Mouse (Mus musculus): ENCODE data around the gene Lcn12. TPM values are rescaled to one million over a fixed set of nuclear protein-coding genes. Genes with fewer than 3 reads are reported as not detected.

The Lcn12 gene
- polyA plus RNA-seq, 1 experiment from 2014 or later: not detected

DNA sequence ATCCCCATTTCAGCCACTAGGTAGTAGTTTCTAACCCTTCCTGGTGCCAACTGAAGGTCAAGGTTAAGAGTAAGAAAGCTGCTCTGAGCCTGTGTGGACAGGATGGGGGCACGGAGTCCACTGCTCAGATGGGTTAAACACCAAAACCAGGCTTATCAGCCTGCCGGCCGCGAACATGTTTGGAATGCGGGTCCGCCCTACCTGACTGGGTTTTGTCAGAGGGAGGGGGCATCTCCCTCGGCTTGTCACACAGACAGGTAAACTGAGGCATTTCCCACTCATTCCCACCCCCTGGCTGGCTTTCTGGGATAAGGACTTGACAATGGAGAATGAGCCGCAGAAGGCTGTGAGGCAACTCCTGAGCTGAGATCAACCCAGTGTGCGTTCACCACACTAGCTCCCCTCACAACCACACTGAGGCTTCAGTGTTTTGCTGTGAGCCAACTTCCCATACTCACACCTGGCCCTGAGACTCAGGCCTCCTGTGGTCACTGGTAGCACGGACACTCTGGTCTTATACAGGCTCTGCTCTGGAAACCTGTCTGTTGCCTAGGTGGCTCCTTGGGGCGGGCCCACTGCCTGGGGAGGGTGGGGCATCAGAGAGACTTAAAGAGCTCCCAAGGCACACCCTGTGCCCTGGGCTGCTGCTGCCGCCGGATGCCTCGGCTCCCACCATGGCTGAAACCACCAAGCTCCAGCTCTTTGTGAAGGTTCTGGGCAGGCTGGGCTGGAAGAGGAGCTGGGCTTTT, 37.3 kb downstream of the Lcn12 start, which contains the start of gene Clic3:
Gene Clic3, plus strand, starts transcription at position 634 of the 749 bp plus-strand sequence.
- H3K27me3 ChIP-seq: no peaks in the 10 kb centered on the region
- no peak within 1 kb of the TSS for H3K27ac ChIP-seq
- no peaks in the 10 kb centered on the region for H3K36me3 ChIP-seq
- H3K4me3 ChIP-seq: no peak within 1 kb of the TSS
- 46% methylated on average over 14 of the region's 14 CpGs for WGBS
- no peak within 1 kb of the TSS for H3K9ac ChIP-seq
- no peaks in the 10 kb centered on the region for H3K9me3 ChIP-seq (replicated peaks)
- H3K4me1 ChIP-seq (replicated peaks): peaks cover 34% of the 10 kb centered on the region
- H3K4me2 ChIP-seq: no peak within 1 kb of the TSS
- ATAC-seq (replicated peaks; ENCODE audit: insufficient number of reproducible peaks, insufficient read depth, low FRiP score, low read depth): no peak

DNA sequence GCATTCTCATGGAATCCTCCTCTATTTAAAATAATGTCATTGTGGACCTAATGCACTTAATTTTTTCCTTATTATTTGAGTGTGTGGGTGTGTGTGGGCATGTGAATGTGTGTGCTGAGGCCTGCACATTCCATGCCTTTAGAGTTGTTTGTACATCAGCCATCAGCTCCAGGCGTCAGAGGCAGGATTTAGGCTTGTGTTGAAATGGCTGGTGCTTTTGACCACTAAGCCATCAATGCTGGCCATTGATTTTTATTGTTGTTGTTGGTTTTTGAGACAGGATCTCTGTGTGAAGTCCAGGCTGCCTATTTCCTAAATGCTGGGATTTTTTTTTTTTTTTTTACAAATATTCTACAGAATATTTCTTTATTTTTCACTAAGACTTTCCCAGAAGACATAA, 40.8 kb downstream of the Lcn12 start:
- Histone ChIP-seq H3K36me3 (no peaks in the 10 kb centered on the region), H3K4me2 (no peak overlapping the region), H3K4me3 (no peak overlapping the region), H3K27me3 (no peaks in the 10 kb centered on the region), H3K4me1 (replicated peaks) (peaks cover 11% of the 10 kb centered on the region), H3K27ac (no peak overlapping the region), H3K9me3 (replicated peaks) (no peaks in the 10 kb centered on the region), H3K9ac (no peak overlapping the region)
- WGBS: 46% methylated on average over 1 of the region's 1 CpGs
- ATAC-seq (replicated peaks; ENCODE audit: insufficient number of reproducible peaks, insufficient read depth, low FRiP score, low read depth): no peak

DNA sequence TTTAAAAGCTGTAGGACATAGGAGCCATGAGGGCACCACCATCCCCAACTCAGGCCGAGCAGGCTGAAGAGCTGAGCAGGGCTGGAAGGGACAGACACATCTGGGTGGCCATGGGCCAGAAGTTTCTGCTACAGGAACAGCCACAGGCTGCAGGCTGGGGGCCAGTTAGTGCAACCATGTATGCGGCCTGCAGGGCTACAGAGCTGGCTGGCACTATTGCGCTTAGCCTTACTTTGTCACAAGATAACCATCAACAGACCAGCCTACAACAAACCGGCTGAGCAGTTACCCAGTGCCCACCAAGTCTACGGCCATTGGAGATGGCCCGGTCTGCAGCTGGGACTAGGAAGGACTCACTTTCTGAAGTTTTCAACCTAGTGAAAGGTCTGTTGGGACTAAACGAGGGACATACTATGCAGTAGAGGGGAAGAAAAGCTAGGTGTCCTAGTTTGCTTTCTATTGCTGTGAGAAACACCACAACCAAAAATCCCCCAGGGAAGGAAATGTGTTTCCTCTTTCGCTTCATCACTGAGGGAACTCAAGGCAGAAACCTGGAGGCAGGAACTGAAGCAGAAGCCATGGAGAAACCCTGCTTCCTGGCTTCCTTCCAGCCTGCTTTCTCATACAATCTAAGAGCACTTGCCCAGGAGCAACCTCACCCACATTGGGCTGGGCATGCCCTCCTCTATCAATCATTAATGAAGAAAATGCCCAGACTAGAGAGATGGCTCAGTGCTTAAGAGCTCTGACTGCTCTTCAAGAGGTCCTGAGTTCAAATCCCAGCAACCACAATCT, 42.7 kb downstream of the Lcn12 start:
- Histone ChIP-seq H3K27me3 (no peaks in the 10 kb centered on the region), H3K27ac (no peak overlapping the region), H3K36me3 (peaks cover 6% of the 10 kb centered on the region; the same call in 1 of the 2 replicates), H3K9ac (no peak overlapping the region), H3K9me3 (replicated peaks) (no peaks in the 10 kb centered on the region), H3K4me2 (no peak overlapping the region), H3K4me3 (no peak overlapping the region), H3K4me1 (replicated peaks) (peaks cover 4% of the 10 kb centered on the region)
- no peak for ATAC-seq (replicated peaks; ENCODE audit: insufficient number of reproducible peaks, insufficient read depth, low FRiP score, low read depth)
- 75% methylated on average over 8 of the region's 8 CpGs for WGBS

DNA sequence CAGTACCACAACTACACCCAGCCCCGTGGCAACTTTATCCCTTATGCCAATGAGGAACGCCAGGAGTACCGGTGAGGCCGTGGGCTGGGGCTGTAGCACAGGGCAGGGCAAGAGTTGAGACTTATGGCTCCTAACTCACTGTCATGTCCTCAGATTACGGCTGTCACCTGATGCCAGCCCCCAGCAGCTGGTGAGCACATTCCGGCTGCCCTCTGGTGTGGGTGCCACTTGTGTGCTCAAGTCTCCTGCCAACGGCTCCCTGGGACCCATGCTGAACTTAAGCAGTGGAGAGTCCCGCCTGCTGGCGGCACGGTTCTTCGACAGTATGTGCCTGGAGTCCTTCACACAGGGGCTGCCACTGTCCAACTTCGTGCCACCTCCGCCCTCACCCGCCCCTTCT, 51.0 kb downstream of the Lcn12 start:
- no peaks in the 10 kb centered on the region for H3K9me3 ChIP-seq (replicated peaks)
- H3K27me3 ChIP-seq: no peaks in the 10 kb centered on the region
- 83% methylated on average over 14 of the region's 14 CpGs for WGBS

DNA sequence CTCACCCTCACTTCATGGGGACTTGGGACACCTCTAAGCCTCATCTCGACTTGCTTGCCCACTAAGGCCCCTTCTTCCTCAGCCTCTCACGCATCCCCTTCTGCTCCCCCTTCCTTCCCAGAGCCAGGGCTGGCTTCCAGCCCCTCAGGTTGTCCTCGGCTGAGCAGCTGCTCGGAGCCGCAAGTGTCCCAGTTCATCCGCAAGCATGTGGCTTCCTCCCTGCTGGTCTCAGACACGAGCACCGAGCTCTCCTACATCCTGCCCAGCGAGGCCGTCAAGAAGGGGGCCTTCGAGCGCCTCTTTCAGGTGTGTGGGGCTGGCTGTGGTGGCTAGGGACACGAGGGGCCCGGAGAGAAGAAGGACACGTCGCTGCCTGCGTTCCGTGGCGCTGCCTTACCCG, 52.6 kb downstream of the Lcn12 start:
- H3K9me3 ChIP-seq (replicated peaks): no peaks in the 10 kb centered on the region
- H3K4me1 ChIP-seq (replicated peaks): no peaks in the 10 kb centered on the region
- no peak overlapping the region for H3K4me3 ChIP-seq
- no peak overlapping the region for H3K27ac ChIP-seq
- ATAC-seq (replicated peaks; ENCODE audit: insufficient number of reproducible peaks, insufficient read depth, low FRiP score, low read depth): no peak
- no peaks in the 10 kb centered on the region for H3K27me3 ChIP-seq
- H3K9ac ChIP-seq: no peak overlapping the region
- H3K36me3 ChIP-seq: no peaks in the 10 kb centered on the region; the same call in 1 of the 2 replicates
- WGBS: 79% methylated on average over 20 of the region's 20 CpGs
- H3K4me2 ChIP-seq: no peak overlapping the region

More for the DNA sequence above, 51.0 kb downstream of the Lcn12 start:
- H3K27ac ChIP-seq: no peak overlapping the region
- no peak overlapping the region for H3K4me3 ChIP-seq
- no peak overlapping the region for H3K4me2 ChIP-seq
- no peak overlapping the region for H3K9ac ChIP-seq
- peaks cover 6% of the 10 kb centered on the region; the same call in 1 of the 2 replicates for H3K36me3 ChIP-seq
- no peak for ATAC-seq (replicated peaks; ENCODE audit: insufficient number of reproducible peaks, insufficient read depth, low FRiP score, low read depth)
- H3K4me1 ChIP-seq (replicated peaks): no peaks in the 10 kb centered on the region

Small RNAs within 50 kb of the gene (microRNA-seq; reads per million reads assigned to microRNA genes)
- gene Mir3087: not detected

Other genes starting within 250 kb of the Lcn12 start
- 2.3 and 3.3 TPM in 2 replicates for gene AL732309.1, start 247.0 kb downstream of the Lcn12 start, polyA plus RNA-seq (2015; fragmentation: Nextera tagmentation; extraction: Ambion mirVana)
- gene Tmem203, start 238.5 kb downstream of the Lcn12 start, polyA plus RNA-seq (2015; fragmentation: Nextera tagmentation; extraction: Ambion mirVana): 17.6 and 18.2 TPM in 2 replicates
- gene Tprn, start 231.3 kb downstream of the Lcn12 start, polyA plus RNA-seq (2015; fragmentation: Nextera tagmentation; extraction: Ambion mirVana): 3.6 and 5.2 TPM in 2 replicates
- 137 and 152 TPM in 2 replicates for gene Ssna1, start 221.5 kb downstream of the Lcn12 start, polyA plus RNA-seq (2015; fragmentation: Nextera tagmentation; extraction: Ambion mirVana)
- gene Anapc2, start 221.4 kb downstream of the Lcn12 start, polyA plus RNA-seq (2015; fragmentation: Nextera tagmentation; extraction: Ambion mirVana): 67.5 and 92.0 TPM in 2 replicates
- not detected in 2 replicates for gene Tmem210, start 205.8 kb downstream of the Lcn12 start, polyA plus RNA-seq (2015; fragmentation: Nextera tagmentation; extraction: Ambion mirVana)
- 0.28 and 0.89 TPM in 2 replicates for gene Lrrc26, start 204.0 kb downstream of the Lcn12 start, polyA plus RNA-seq (2015; fragmentation: Nextera tagmentation; extraction: Ambion mirVana)
- 0.25 and 0.28 TPM in 2 replicates for gene Grin1, start 174.7 kb downstream of the Lcn12 start, polyA plus RNA-seq (2015; fragmentation: Nextera tagmentation; extraction: Ambion mirVana)
- 30.2 and 31.1 TPM in 2 replicates for gene Man1b1, start 161.6 kb downstream of the Lcn12 start, polyA plus RNA-seq (2015; fragmentation: Nextera tagmentation; extraction: Ambion mirVana)
- 9.5 and 12.5 TPM in 2 replicates for gene Dpp7, start 137.6 kb downstream of the Lcn12 start, polyA plus RNA-seq (2015; fragmentation: Nextera tagmentation; extraction: Ambion mirVana)
- 13.9 and 16.0 TPM in 2 replicates for gene Uap1l1, start 128.2 kb downstream of the Lcn12 start, polyA plus RNA-seq (2015; fragmentation: Nextera tagmentation; extraction: Ambion mirVana)
- gene Sapcd2, start 121.6 kb downstream of the Lcn12 start, polyA plus RNA-seq (2015; fragmentation: Nextera tagmentation; extraction: Ambion mirVana): 15.4 and 25.5 TPM in 2 replicates
- gene Entpd2, start 98.0 kb downstream of the Lcn12 start, polyA plus RNA-seq (2015; fragmentation: Nextera tagmentation; extraction: Ambion mirVana): 1.8 and 4.6 TPM in 2 replicates
- 28.8 and 41.6 TPM in 2 replicates for gene Npdc1, start 94.6 kb downstream of the Lcn12 start, polyA plus RNA-seq (2015; fragmentation: Nextera tagmentation; extraction: Ambion mirVana)
- gene Fut7, start 70.6 kb downstream of the Lcn12 start, polyA plus RNA-seq (2015; fragmentation: Nextera tagmentation; extraction: Ambion mirVana): 0.08 and 0.15 TPM in 2 replicates
- gene Abca2, start 65.2 kb downstream of the Lcn12 start, polyA plus RNA-seq (2015; fragmentation: Nextera tagmentation; extraction: Ambion mirVana): 3.5 and 5.6 TPM in 2 replicates
- gene Clic3, start 37.1 kb downstream of the Lcn12 start, polyA plus RNA-seq (2015; fragmentation: Nextera tagmentation; extraction: Ambion mirVana): 6.1 and 9.6 TPM in 2 replicates
- gene Paxx, start 32.8 kb downstream of the Lcn12 start, polyA plus RNA-seq (2015; fragmentation: Nextera tagmentation; extraction: Ambion mirVana): 31.1 and 38.0 TPM in 2 replicates
- gene Ptgds, start 23.9 kb downstream of the Lcn12 start, polyA plus RNA-seq (2015; fragmentation: Nextera tagmentation; extraction: Ambion mirVana): 107 and 134 TPM in 2 replicates
- 72.6 and 94.1 TPM in 2 replicates for gene Fbxw5, start 6.8 kb upstream of the Lcn12 start, polyA plus RNA-seq (2015; fragmentation: Nextera tagmentation; extraction: Ambion mirVana)
- 3.5 and 5.0 TPM in 2 replicates for gene C8g, start 7.8 kb upstream of the Lcn12 start, polyA plus RNA-seq (2015; fragmentation: Nextera tagmentation; extraction: Ambion mirVana)
- 18.4 and 25.2 TPM in 2 replicates for gene Traf2, start 53.0 kb upstream of the Lcn12 start, polyA plus RNA-seq (2015; fragmentation: Nextera tagmentation; extraction: Ambion mirVana)
- 276 and 289 TPM in 2 replicates for gene Edf1, start 63.9 kb upstream of the Lcn12 start, polyA plus RNA-seq (2015; fragmentation: Nextera tagmentation; extraction: Ambion mirVana)
- 3.4 and 9.8 TPM in 2 replicates for gene Mamdc4, start 80.9 kb upstream of the Lcn12 start, polyA plus RNA-seq (2015; fragmentation: Nextera tagmentation; extraction: Ambion mirVana)
- 171 and 175 TPM in 2 replicates for gene Phpt1, start 81.3 kb upstream of the Lcn12 start, polyA plus RNA-seq (2015; fragmentation: Nextera tagmentation; extraction: Ambion mirVana)
- gene Ajm1, start 87.8 kb upstream of the Lcn12 start, polyA plus RNA-seq (2015; fragmentation: Nextera tagmentation; extraction: Ambion mirVana): 0.22 and 0.30 TPM in 2 replicates
- 41.0 and 50.2 TPM in 2 replicates for gene Rabl6, start 114.6 kb upstream of the Lcn12 start, polyA plus RNA-seq (2015; fragmentation: Nextera tagmentation; extraction: Ambion mirVana)
- 0.09 and 0.13 TPM in 2 replicates for gene Ccdc183, start 123.8 kb upstream of the Lcn12 start, polyA plus RNA-seq (2015; fragmentation: Nextera tagmentation; extraction: Ambion mirVana)
- 19.0 and 21.9 TPM in 2 replicates for gene Tmem141, start 128.1 kb upstream of the Lcn12 start, polyA plus RNA-seq (2015; fragmentation: Nextera tagmentation; extraction: Ambion mirVana)
- gene Fcna, start 134.1 kb upstream of the Lcn12 start, polyA plus RNA-seq (2015; fragmentation: Nextera tagmentation; extraction: Ambion mirVana): 3.3 and 4.8 TPM in 2 replicates
- not detected in 2 replicates for gene Lcn8, start 159.2 kb upstream of the Lcn12 start, polyA plus RNA-seq (2015; fragmentation: Nextera tagmentation; extraction: Ambion mirVana)
- not detected in 2 replicates for gene Lcn5, start 164.0 kb upstream of the Lcn12 start, polyA plus RNA-seq (2015; fragmentation: Nextera tagmentation; extraction: Ambion mirVana)
- gene Lcn6, start 182.9 kb upstream of the Lcn12 start, polyA plus RNA-seq (2015; fragmentation: Nextera tagmentation; extraction: Ambion mirVana): not detected in 2 replicates
- gene Lcn10, start 188.8 kb upstream of the Lcn12 start, polyA plus RNA-seq (2015; fragmentation: Nextera tagmentation; extraction: Ambion mirVana): not detected in 2 replicates
- gene Obp2a, start 206.1 kb upstream of the Lcn12 start, polyA plus RNA-seq (2015; fragmentation: Nextera tagmentation; extraction: Ambion mirVana): not detected in 2 replicates
- 44.7 and 47.4 TPM in 2 replicates for gene Bmyc, start 212.8 kb upstream of the Lcn12 start, polyA plus RNA-seq (2015; fragmentation: Nextera tagmentation; extraction: Ambion mirVana)
- gene Obp2b, start 243.1 kb upstream of the Lcn12 start, polyA plus RNA-seq (2015; fragmentation: Nextera tagmentation; extraction: Ambion mirVana): not detected in 2 replicates